Mouse (Mus musculus): ENCODE results near the gene Rgl1. TPM values are rescaled to one million over a fixed set of nuclear protein-coding genes. Genes with fewer than 3 reads are reported as not detected.

Rgl1 gene
- total RNA-seq, 2 experiments from 2014 or later: 37.0 to 38.2 TPM

- peak; percentile 76 for DNase-seq (ENCODE audit: low spot score)
- intact Hi-C loops (cut with DNase I): loop anchor here (2.0 to 5.0 kb wide), 4 partner anchors 52 to 122 kb away; no protein-coding TSS in a partner anchor
These were observed 141.3 kb downstream of the Rgl1 start for GRCm38 (mm10) chr1:152624644-152625454.

- intact Hi-C loops (cut with DNase I): loop anchor here (2.0 to 5.0 kb wide), 3 partner anchors 39 to 96 kb away; no protein-coding TSS in a partner anchor
- peak; percentile 23 for DNase-seq (ENCODE audit: low spot score)
These were observed 142.5 kb downstream of the Rgl1 start for GRCm38 (mm10) chr1:152623375-152624270.

- intact Hi-C loops (cut with DNase I): loop anchor here (2.0 to 5.0 kb wide), 2 partner anchors 38 to 95 kb away; no protein-coding TSS in a partner anchor
- DNase-seq (ENCODE audit: low spot score): peak; percentile 42
These were observed 143.4 kb downstream of the Rgl1 start for GRCm38 (mm10) chr1:152622765-152623211.

- DNase-seq (ENCODE audit: low spot score): no peak
- intact Hi-C loops (cut with DNase I): loop anchor here (2.0 to 5.0 kb wide), 2 partner anchors 37 to 94 kb away; no protein-coding TSS in a partner anchor
These were observed 144.5 kb downstream of the Rgl1 start for GRCm38 (mm10) chr1:152621624-152622023.

GRCm38 (mm10) chr1:152619396-152619795 is 146.8 kb downstream of the Rgl1 start:
- intact Hi-C loops (cut with DNase I): no loop called here
- no peak for DNase-seq (ENCODE audit: low spot score)

- DNase-seq (ENCODE audit: low spot score): no peak
- intact Hi-C loops (cut with DNase I): no loop called here
These were observed 147.3 kb downstream of the Rgl1 start for GRCm38 (mm10) chr1:152618896-152619295.

GRCm38 (mm10) chr1:152618381-152618780 is 147.8 kb downstream of the Rgl1 start:
- no peak for DNase-seq (ENCODE audit: low spot score)
- intact Hi-C loops (cut with DNase I): no loop called here

GRCm38 (mm10) chr1:152617745-152618342 is 148.3 kb downstream of the Rgl1 start:
- DNase-seq (ENCODE audit: low spot score): no peak
- intact Hi-C loops (cut with DNase I): no loop called here

GRCm38 (mm10) chr1:152616777-152617057 is 149.4 kb downstream of the Rgl1 start:
- no peak for DNase-seq (ENCODE audit: low spot score)
- intact Hi-C loops (cut with DNase I): no loop called here

- no peak for DNase-seq (ENCODE audit: low spot score)
- intact Hi-C loops (cut with DNase I): no loop called here
These were observed 150.0 kb downstream of the Rgl1 start for GRCm38 (mm10) chr1:152615987-152616776.

- intact Hi-C loops (cut with DNase I): no loop called here
- no peak for DNase-seq (ENCODE audit: low spot score)
These were observed 151.3 kb downstream of the Rgl1 start for GRCm38 (mm10) chr1:152614743-152615380.

GRCm38 (mm10) chr1:152613158-152613857 is 152.8 kb downstream of the Rgl1 start:
- no peak for DNase-seq (ENCODE audit: low spot score)

GRCm38 (mm10) chr1:152612535-152613157 is 153.5 kb downstream of the Rgl1 start:
- no peak for DNase-seq (ENCODE audit: low spot score)

More at GRCm38 (mm10) chr1:152613158-152613857, 152.8 kb downstream of the Rgl1 start:
- intact Hi-C loops (cut with DNase I): no loop called here

GRCm38 (mm10) chr1:152609547-152609946 is 156.6 kb downstream of the Rgl1 start:
- intact Hi-C loops (cut with DNase I): no loop called here
- DNase-seq (ENCODE audit: low spot score): no peak

More at GRCm38 (mm10) chr1:152612535-152613157, 153.5 kb downstream of the Rgl1 start:
- intact Hi-C loops (cut with DNase I): no loop called here

- no peak for DNase-seq (ENCODE audit: low spot score)
- intact Hi-C loops (cut with DNase I): no loop called here
These were observed 157.1 kb downstream of the Rgl1 start for GRCm38 (mm10) chr1:152609006-152609405.

GRCm38 (mm10) chr1:152607765-152608164 is 158.4 kb downstream of the Rgl1 start:
- intact Hi-C loops (cut with DNase I): loop anchor here (2.0 kb wide), 1 partner anchor 17 kb away; no protein-coding TSS in a partner anchor
- DNase-seq (ENCODE audit: low spot score): no peak

GRCm38 (mm10) chr1:152606727-152607126 is 159.4 kb downstream of the Rgl1 start:
- intact Hi-C loops (cut with DNase I): loop anchor here (2.0 kb wide), 1 partner anchor 16 kb away; no protein-coding TSS in a partner anchor

More at GRCm38 (mm10) chr1:152606727-152607126, 159.4 kb downstream of the Rgl1 start:
- DNase-seq (ENCODE audit: low spot score): no peak
